Mouse (Mus musculus) neural tube, embryonic 14.5 days (tissue): ENCODE measurements around the gene Skap2. TPM values are rescaled to one million over a fixed set of nuclear protein-coding genes. Genes with fewer than 3 reads are reported as not detected.

Experiments used
- ATAC-seq: fragments of 200-750 bp; cut with Nextera tagmentation; 2 replicates; pipeline ENCODE4 v1.8.0; 2017; ENCODE audit warnings: low read depth, mild to moderate bottlenecking, moderate TSS enrichment, moderate library complexity
- H3K27ac ChIP-seq: fragments of 300-500 bp; sonication (generic); 2 replicates; pipeline ENCODE4 v1.5.1; 2014; ENCODE audit warnings: low read depth, mild to moderate bottlenecking, control low read depth, low read length, moderate library complexity, mixed read lengths
- H3K27me3 ChIP-seq: fragments of 300-500 bp; sonication (generic); 2 replicates; pipeline ENCODE4 v1.6.1; 2014; ENCODE audit warnings: low read length; ENCODE audit not compliant: control insufficient read depth, insufficient read depth
- H3K36me3 ChIP-seq: fragments of 300-500 bp; sonication (generic); 2 replicates; pipeline ENCODE4 v1.6.1; 2014; ENCODE audit warnings: low read length, mixed read lengths; ENCODE audit not compliant: control insufficient read depth, insufficient read depth
- H3K4me1 ChIP-seq: fragments of 300-500 bp; sonication (generic); 2 replicates; pipeline ENCODE4 v1.6.1; 2014; ENCODE audit warnings: low read length; ENCODE audit not compliant: control insufficient read depth, insufficient read depth
- H3K4me2 ChIP-seq: fragments of 300-500 bp; sonication (generic); 2 replicates; pipeline ENCODE4 v1.6.1; 2014; ENCODE audit warnings: mild to moderate bottlenecking, low read depth, low read length, control low read depth
- H3K4me3 ChIP-seq: fragments of 300-500 bp; sonication (generic); 2 replicates; pipeline ENCODE4 v1.5.1; 2014; ENCODE audit warnings: low read depth, low read length, control low read depth, mixed read lengths
- H3K9ac ChIP-seq: fragments of 300-500 bp; sonication (generic); replicated peaks from 2 replicates; pipeline ENCODE4 v1.6.1; 2014; ENCODE audit warnings: low read depth, mild to moderate bottlenecking, control low read depth, low read length, mixed read lengths
- H3K9me3 ChIP-seq: fragments of 300-500 bp; sonication (generic); 2 replicates; pipeline ENCODE4 v1.6.1; 2016; ENCODE audit warnings: low read length; ENCODE audit not compliant: control insufficient read depth
- WGBS: fragments of 180-500 bp; shearing (Covaris S2); extraction: QIAGEN DNeasy Blood & Tissue Kit; methylation state at CpG from one replicate; pipeline ENCODE4 v1.1.7; 2014; 5-methylcytosine and 5-hydroxymethylcytosine counted together
- polyA plus RNA-seq: library from polyadenylated mRNA; unstranded; fragments of >200 nt; fragmentation: Nextera tagmentation; extraction: Ambion mirVana; gene quantifications from 2 replicates; pipeline ENCODE4 v1.2.1, GENCODE M21; 2014

Skap2 gene
- polyA plus RNA-seq, 1 experiment from 2014 or later: 26.1 TPM

DNA sequence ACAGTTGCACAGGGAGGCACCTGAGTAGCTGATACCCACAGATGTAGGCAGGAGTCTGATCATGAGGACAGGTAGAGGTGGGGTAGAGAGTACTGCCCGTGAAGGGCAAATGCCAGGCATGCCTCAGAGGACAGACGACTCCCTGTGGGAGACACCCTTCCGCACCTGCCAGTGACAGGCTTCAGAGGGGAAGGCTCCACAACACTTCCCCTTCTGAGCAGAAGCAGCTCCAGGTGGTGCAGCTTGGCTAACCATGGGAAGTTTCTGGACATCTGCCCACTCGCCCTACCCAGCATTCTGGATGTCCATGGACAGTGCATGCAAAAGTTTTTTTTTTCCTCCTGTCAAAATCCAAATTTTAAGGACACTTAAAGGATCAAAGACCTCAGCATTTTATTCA lies 190.3 kb downstream of the Skap2 start:
- no peaks in the 10 kb centered on the region for H3K36me3 ChIP-seq
- no peak overlapping the region for H3K27ac ChIP-seq
- ATAC-seq: no peak
- H3K4me2 ChIP-seq: no peak overlapping the region
- no peak overlapping the region for H3K9ac ChIP-seq
- whole genome bisulfite sequencing: 87% methylated on average over 4 of the region's 4 CpGs
- H3K27me3 ChIP-seq: no peaks in the 10 kb centered on the region
- no peaks in the 10 kb centered on the region for H3K4me1 ChIP-seq
- H3K4me3 ChIP-seq: no peak overlapping the region
- H3K9me3 ChIP-seq: no peaks in the 10 kb centered on the region

- Histone ChIP-seq H3K9ac (no peak overlapping the region), H3K4me2 (no peak overlapping the region), H3K27me3 (no peaks in the 10 kb centered on the region), H3K27ac (no peak overlapping the region), H3K9me3 (no peaks in the 10 kb centered on the region), H3K36me3 (no peaks in the 10 kb centered on the region), H3K4me1 (no peaks in the 10 kb centered on the region), H3K4me3 (no peak overlapping the region)
- ATAC-seq: no peak
- 89% methylated on average over 5 of the region's 5 CpGs for WGBS
These were observed 191.5 kb downstream of the Skap2 start for GRCm38 (mm10) chr6:51820853-51821252.

DNA sequence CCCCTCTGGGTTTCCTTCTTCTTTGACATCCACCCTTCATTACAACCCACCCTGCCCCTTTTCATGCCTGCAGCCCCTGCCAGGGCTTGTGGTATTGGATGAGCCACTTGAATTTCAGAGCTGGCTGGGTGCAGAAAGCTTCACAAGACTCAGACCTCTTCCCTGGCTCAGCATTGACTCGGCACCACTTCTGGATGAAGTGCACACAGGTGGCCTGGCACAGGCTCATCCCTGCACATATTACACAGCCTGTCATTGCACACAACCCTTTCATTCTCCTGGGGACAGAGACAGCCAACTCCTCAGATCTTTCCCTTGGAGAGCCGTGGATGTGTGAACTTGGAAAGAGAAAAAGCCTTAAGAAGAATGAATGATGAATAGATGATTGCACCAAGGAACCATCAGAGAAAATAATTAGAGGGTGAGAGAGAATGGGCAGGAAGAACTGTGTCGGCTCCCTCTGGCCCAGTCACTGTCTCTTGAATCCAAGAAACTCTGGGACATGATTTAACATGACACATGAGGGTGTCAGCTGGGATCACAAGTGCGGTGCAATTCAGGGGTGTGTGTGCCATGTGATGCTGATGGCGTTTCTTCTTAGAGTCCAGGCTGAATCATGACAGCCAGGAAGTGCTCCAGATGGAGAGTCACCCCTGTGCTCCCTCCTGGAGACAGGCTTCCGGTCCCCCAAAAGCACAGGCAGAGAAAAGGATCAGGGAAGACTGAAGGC lies 195.3 kb downstream of the Skap2 start:
- Histone ChIP-seq H3K27me3 (no peaks in the 10 kb centered on the region), H3K4me1 (no peaks in the 10 kb centered on the region), H3K4me3 (no peak overlapping the region), H3K4me2 (no peak overlapping the region), H3K27ac (no peak overlapping the region), H3K9me3 (no peaks in the 10 kb centered on the region), H3K9ac (no peak overlapping the region), H3K36me3 (no peaks in the 10 kb centered on the region)
- 78% methylated on average over 6 of the region's 6 CpGs for WGBS
- no peak for ATAC-seq

GRCm38 (mm10) chr6:51810906-51811305 lies 201.4 kb downstream of the Skap2 start:
- Histone ChIP-seq H3K4me2 (no peak overlapping the region), H3K36me3 (no peaks in the 10 kb centered on the region), H3K27ac (no peak overlapping the region), H3K9me3 (no peaks in the 10 kb centered on the region), H3K27me3 (no peaks in the 10 kb centered on the region), H3K4me3 (no peak overlapping the region), H3K9ac (no peak overlapping the region), H3K4me1 (0 out of 2 replicates have a peak, but pooled peaks cover 2% of the 10 kb centered on the region)
- 91% methylated on average over 4 of the region's 4 CpGs for WGBS
- ATAC-seq: no peak

DNA sequence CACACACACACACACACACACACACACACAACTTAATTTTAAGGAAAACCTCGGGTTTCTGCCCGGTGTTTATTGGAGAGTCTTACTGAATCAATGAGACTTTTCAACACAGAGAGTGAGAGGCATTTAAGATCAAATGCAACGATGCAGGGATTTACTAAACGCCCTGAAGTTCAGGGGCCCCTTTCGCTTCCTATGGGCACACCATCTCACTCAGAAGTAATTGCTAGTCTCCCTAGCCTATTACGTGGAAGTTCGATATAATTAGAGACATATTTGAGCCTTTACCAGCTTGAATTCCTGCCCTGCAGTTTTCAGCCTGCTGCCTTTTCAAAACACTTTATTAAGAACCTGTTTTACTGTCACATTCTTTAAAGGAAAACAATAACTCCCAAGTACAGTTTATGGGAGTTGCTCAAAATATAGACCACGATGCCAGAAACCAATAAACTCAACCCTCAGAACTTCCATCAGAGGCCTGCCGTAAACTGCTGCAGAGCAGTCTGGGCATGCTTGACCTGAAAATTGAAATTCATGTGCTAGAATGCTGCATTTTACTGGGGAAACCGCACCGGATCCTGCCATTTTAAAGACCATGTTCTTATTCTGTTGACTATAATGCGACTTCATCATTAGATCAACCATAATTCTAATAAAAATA lies 203.1 kb downstream of the Skap2 start:
- H3K27me3 ChIP-seq: no peaks in the 10 kb centered on the region
- WGBS: 81% methylated on average over 12 of the region's 12 CpGs
- no peak for ATAC-seq
- no peaks in the 10 kb centered on the region for H3K36me3 ChIP-seq
- no peak overlapping the region for H3K4me3 ChIP-seq
- no peak overlapping the region for H3K4me2 ChIP-seq
- no peaks in the 10 kb centered on the region for H3K9me3 ChIP-seq
- no peak overlapping the region for H3K27ac ChIP-seq
- H3K4me1 ChIP-seq: 0 out of 2 replicates have a peak, but pooled peaks cover 2% of the 10 kb centered on the region
- no peak overlapping the region for H3K9ac ChIP-seq

DNA sequence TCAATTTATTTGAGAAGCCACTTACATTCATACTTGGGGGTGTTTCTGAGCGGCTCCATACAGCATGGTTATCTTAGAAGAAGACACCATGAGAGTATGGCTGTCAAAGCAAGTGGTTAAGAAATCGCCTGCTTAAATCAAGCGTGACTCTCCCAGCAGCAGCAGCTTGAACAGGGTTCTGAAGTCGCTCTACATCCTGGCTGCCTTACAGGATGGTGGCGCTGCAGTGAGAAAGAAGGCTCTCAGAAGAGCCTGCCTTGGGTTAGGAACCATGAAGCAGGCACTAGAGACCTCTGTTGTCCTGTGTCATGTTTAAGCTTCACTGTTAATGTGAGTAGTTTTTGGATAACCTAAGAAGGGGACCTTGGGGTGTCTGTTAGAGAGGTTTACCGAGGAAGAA lies 204.3 kb downstream of the Skap2 start:
- H3K4me1 ChIP-seq: 0 out of 2 replicates have a peak, but pooled peaks cover 2% of the 10 kb centered on the region
- WGBS: 80% methylated on average over 6 of the region's 6 CpGs
- H3K9me3 ChIP-seq: no peaks in the 10 kb centered on the region
- no peak overlapping the region for H3K4me2 ChIP-seq
- no peak overlapping the region for H3K4me3 ChIP-seq
- no peaks in the 10 kb centered on the region for H3K36me3 ChIP-seq
- no peak overlapping the region for H3K27ac ChIP-seq
- H3K9ac ChIP-seq: no peak overlapping the region
- no peak for ATAC-seq
- H3K27me3 ChIP-seq: no peaks in the 10 kb centered on the region

Other genes starting within 250 kb of the Skap2 start
- 0.76 and 0.92 TPM in 2 replicates for gene Hoxa1, start 145.8 kb upstream of the Skap2 start, polyA plus RNA-seq
- gene Hoxa2, start 152.3 kb upstream of the Skap2 start, polyA plus RNA-seq: 7.0 and 8.8 TPM in 2 replicates
- gene 5730596B20Rik, start 164.9 kb upstream of the Skap2 start, polyA plus RNA-seq: 1.8 and 2.2 TPM in 2 replicates
- gene Hoxa4, start 179.2 kb upstream of the Skap2 start, polyA plus RNA-seq: 1.6 and 2.7 TPM in 2 replicates
- 20.9 and 30.6 TPM in 2 replicates for gene Hoxa5, start 192.0 kb upstream of the Skap2 start, polyA plus RNA-seq
- 10.1 and 15.7 TPM in 2 replicates for gene Hoxa6, start 196.2 kb upstream of the Skap2 start, polyA plus RNA-seq
- gene Hoxa3, start 200.8 kb upstream of the Skap2 start, polyA plus RNA-seq: 10.8 and 13.4 TPM in 2 replicates
- gene Gm28308, start 200.8 kb upstream of the Skap2 start, polyA plus RNA-seq: 4.2 TPM in 1 of 2 replicates, not detected in the other
- 90.8 and 110 TPM in 2 replicates for gene Hoxa7, start 209.3 kb upstream of the Skap2 start, polyA plus RNA-seq
- 122 and 151 TPM in 2 replicates for gene Hoxa9, start 218.5 kb upstream of the Skap2 start, polyA plus RNA-seq
- gene Hoxa10, start 228.3 kb upstream of the Skap2 start, polyA plus RNA-seq: 50.5 and 79.4 TPM in 2 replicates
- 0.09 TPM in 1 of 2 replicates, not detected in the other for gene Hoxa11, start 233.3 kb upstream of the Skap2 start, polyA plus RNA-seq
- gene Hoxa13, start 248.3 kb upstream of the Skap2 start, polyA plus RNA-seq: not detected in 2 replicates